Mouse (Mus musculus): ENCODE data around the gene Cacnb4.

GRCm38 (mm10) chr2:52686601-52687000 lies 10.0 kb upstream of the Cacnb4 start:
- TF ChIP-seq GATA1 (IDR thresholded peaks at IDR 0.05; ENCODE audit: borderline replicate concordance, low read length) = no peak
- no peak for TF ChIP-seq FLI1 (IDR thresholded peaks at IDR 0.05; ENCODE audit: low read length)

Data from megakaryocyte, embryonic 14.5 days (primary cell).